Mouse (Mus musculus): Measurements from ENCODE around the gene Hmmr. TPM values are rescaled to one million over a fixed set of nuclear protein-coding genes. Genes with fewer than 3 reads are reported as not detected.

The Hmmr gene
- polyA plus RNA-seq, 1 experiment from 2014 or later = 21.8 TPM

- Histone ChIP-seq H3K4me1 (ENCODE audit: insufficient read depth) (peaks cover 7% of the 10 kb centered on the region), H3K27ac (ENCODE audit: low read depth) (no peak overlapping the region), H3K36me3 (replicated peaks; ENCODE audit: insufficient read depth, low read length) (peaks cover 13% of the 10 kb centered on the region), H3K4me3 (ENCODE audit: low read depth, low read length) (no peak overlapping the region), H3K27me3 (ENCODE audit: insufficient read depth, low read length) (no peaks in the 10 kb centered on the region), H3K4me2 (ENCODE audit: low read depth, low read length) (peak overlapping the region; percentile 86), H3K9ac (replicated peaks) (no peak overlapping the region), H3K9me3 (ENCODE audit: low read length) (no peaks in the 10 kb centered on the region)
- DNase-seq (no peak), ATAC-seq (no peak)
- TF ChIP-seq EP300 (IDR thresholded peaks at IDR 0.05; ENCODE audit: low read depth) = no peak
- TF ChIP-seq CTCF (IDR thresholded peaks at IDR 0.05; ENCODE audit: low read depth) = no peak
- 89% methylated on average over 8 of the region's 8 CpGs for WGBS (ENCODE audit: insufficient replicate concordance)
These were observed 22.7 kb upstream of the Hmmr start for GRCm38 (mm10) chr11:40755968-40756367.

DNA sequence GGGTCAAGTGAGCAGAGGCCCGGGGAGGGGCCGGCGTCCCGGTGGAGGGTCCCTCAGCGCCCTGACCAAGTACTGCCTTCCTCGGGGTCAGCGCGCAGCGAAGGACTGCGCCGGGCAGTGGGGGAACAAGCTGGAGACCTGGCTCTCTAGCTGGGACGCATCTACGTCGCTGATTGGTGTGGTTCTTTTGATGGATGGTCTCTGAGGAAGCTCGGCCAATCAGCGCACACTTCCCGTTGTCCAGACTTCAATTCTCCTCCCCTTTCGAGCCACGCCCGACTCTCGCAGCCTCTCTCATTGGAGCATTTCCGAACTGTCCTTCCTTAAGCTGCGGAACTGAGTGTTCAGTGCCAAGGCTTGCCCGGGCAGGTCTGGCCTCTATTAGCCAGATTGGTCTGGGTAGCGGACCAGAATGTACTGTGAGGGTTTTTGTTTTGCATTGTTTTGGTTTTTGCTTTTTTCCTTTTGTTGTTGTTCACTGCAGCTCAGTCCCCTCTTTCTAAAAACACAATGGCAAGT lies 21.9 kb upstream of the Hmmr start, which contains the start of gene Ccng1:
TSS of gene Ccng1 (minus strand) at position 203 of the 519 bp plus-strand sequence.
- DNase-seq (peak; percentile 93), ATAC-seq (peak; percentile 99)
- TF ChIP-seq EP300 (IDR thresholded peaks at IDR 0.05; ENCODE audit: low read depth) (no peak), CTCF (IDR thresholded peaks at IDR 0.05; ENCODE audit: low read depth) (no peak)
- Histone ChIP-seq H3K4me3 (ENCODE audit: low read depth, low read length) (peak within 1 kb of the TSS; percentile 97), H3K4me1 (ENCODE audit: insufficient read depth) (peaks cover 7% of the 10 kb centered on the region), H3K27me3 (ENCODE audit: insufficient read depth, low read length) (no peaks in the 10 kb centered on the region), H3K36me3 (replicated peaks; ENCODE audit: insufficient read depth, low read length) (peaks cover 16% of the 10 kb centered on the region), H3K9ac (replicated peaks) (peak within 1 kb of the TSS; percentile 95), H3K4me2 (ENCODE audit: low read depth, low read length) (peak within 1 kb of the TSS; percentile 86), H3K9me3 (ENCODE audit: low read length) (no peaks in the 10 kb centered on the region), H3K27ac (ENCODE audit: low read depth) (peak within 1 kb of the TSS; percentile 84)
- WGBS (ENCODE audit: insufficient replicate concordance) = under 1% methylated on average over 25 of the region's 25 CpGs

- no peak for DNase-seq
- 1% methylated on average over 19 of the region's 19 CpGs for WGBS (ENCODE audit: insufficient replicate concordance)
- no peaks in the 10 kb centered on the region for H3K9me3 ChIP-seq (ENCODE audit: low read length)
- H3K27ac ChIP-seq (ENCODE audit: low read depth) = peak overlapping the region; percentile 84
- peak overlapping the region; percentile 97 for H3K4me3 ChIP-seq (ENCODE audit: low read depth, low read length)
- H3K9ac ChIP-seq (replicated peaks) = peak overlapping the region; percentile 95
- H3K36me3 ChIP-seq (replicated peaks; ENCODE audit: insufficient read depth, low read length) = peaks cover 17% of the 10 kb centered on the region
- peak overlapping the region; percentile 86 for H3K4me2 ChIP-seq (ENCODE audit: low read depth, low read length)
- ATAC-seq = peak; percentile 66
- H3K27me3 ChIP-seq (ENCODE audit: insufficient read depth, low read length) = no peaks in the 10 kb centered on the region
- H3K4me1 ChIP-seq (ENCODE audit: insufficient read depth) = peaks cover 7% of the 10 kb centered on the region
- TF ChIP-seq CTCF (IDR thresholded peaks at IDR 0.05; ENCODE audit: low read depth) (no peak), EP300 (IDR thresholded peaks at IDR 0.05; ENCODE audit: low read depth) (no peak)
These were observed 21.5 kb upstream of the Hmmr start for GRCm38 (mm10) chr11:40754664-40755107.

GRCm38 (mm10) chr11:40753836-40754235 lies 20.6 kb upstream of the Hmmr start:
- 77% methylated on average over 6 of the region's 6 CpGs for WGBS (ENCODE audit: insufficient replicate concordance)
- no peaks in the 10 kb centered on the region for H3K27me3 ChIP-seq (ENCODE audit: insufficient read depth, low read length)
- peaks cover 20% of the 10 kb centered on the region for H3K36me3 ChIP-seq (replicated peaks; ENCODE audit: insufficient read depth, low read length)
- no peak overlapping the region for H3K27ac ChIP-seq (ENCODE audit: low read depth)
- peak overlapping the region; percentile 97; the same call in 1 of the 2 replicates for H3K4me3 ChIP-seq (ENCODE audit: low read depth, low read length)
- TF ChIP-seq CTCF (IDR thresholded peaks at IDR 0.05; ENCODE audit: low read depth) (no peak), EP300 (IDR thresholded peaks at IDR 0.05; ENCODE audit: low read depth) (no peak)
- no peaks in the 10 kb centered on the region for H3K9me3 ChIP-seq (ENCODE audit: low read length)
- peaks cover 7% of the 10 kb centered on the region for H3K4me1 ChIP-seq (ENCODE audit: insufficient read depth)
- peak overlapping the region; percentile 86 for H3K4me2 ChIP-seq (ENCODE audit: low read depth, low read length)
- ATAC-seq = no peak
- no peak for DNase-seq
- H3K9ac ChIP-seq (replicated peaks) = no peak overlapping the region

GRCm38 (mm10) chr11:40747716-40748115 lies 14.5 kb upstream of the Hmmr start:
- DNase-seq (no peak), ATAC-seq (no peak)
- TF ChIP-seq EP300 (IDR thresholded peaks at IDR 0.05; ENCODE audit: low read depth) (no peak), CTCF (IDR thresholded peaks at IDR 0.05; ENCODE audit: low read depth) (no peak)
- no peak overlapping the region for H3K27ac ChIP-seq (ENCODE audit: low read depth)
- H3K9me3 ChIP-seq (ENCODE audit: low read length) = no peaks in the 10 kb centered on the region
- H3K4me1 ChIP-seq (ENCODE audit: insufficient read depth) = no peaks in the 10 kb centered on the region
- no peak overlapping the region for H3K4me3 ChIP-seq (ENCODE audit: low read depth, low read length)
- no peaks in the 10 kb centered on the region for H3K27me3 ChIP-seq (ENCODE audit: insufficient read depth, low read length)
- H3K9ac ChIP-seq (replicated peaks) = no peak overlapping the region
- no peak overlapping the region for H3K4me2 ChIP-seq (ENCODE audit: low read depth, low read length)
- WGBS (ENCODE audit: insufficient replicate concordance) = 63% methylated on average over 2 of the region's 2 CpGs
- H3K36me3 ChIP-seq (replicated peaks; ENCODE audit: insufficient read depth, low read length) = peaks cover 18% of the 10 kb centered on the region

DNA sequence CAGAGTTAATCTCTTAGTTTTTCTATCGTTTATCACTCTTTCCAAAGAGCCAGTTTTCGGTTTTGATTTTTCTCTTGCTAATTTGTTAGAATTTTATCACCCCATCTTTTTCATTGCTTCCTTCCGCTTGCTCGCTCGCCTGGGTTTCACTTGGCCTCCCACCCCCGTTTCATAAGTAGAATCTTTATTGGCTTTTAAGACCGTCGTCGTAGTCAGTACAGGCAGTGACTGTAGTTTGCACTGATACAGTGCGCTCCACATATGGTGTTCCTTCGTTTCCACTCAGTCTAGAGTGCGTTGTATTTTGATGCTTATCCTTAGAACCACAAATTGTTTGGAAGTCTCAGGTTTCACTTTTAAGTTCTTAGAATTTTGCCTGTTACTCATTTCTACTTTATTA lies 13.1 kb upstream of the Hmmr start:
- ATAC-seq = no peak

More for the DNA sequence above, 13.1 kb upstream of the Hmmr start:
- Histone ChIP-seq H3K4me1 (ENCODE audit: insufficient read depth) (no peaks in the 10 kb centered on the region), H3K4me2 (ENCODE audit: low read depth, low read length) (no peak overlapping the region), H3K4me3 (ENCODE audit: low read depth, low read length) (no peak overlapping the region), H3K27me3 (ENCODE audit: insufficient read depth, low read length) (no peaks in the 10 kb centered on the region), H3K36me3 (replicated peaks; ENCODE audit: insufficient read depth, low read length) (peaks cover 13% of the 10 kb centered on the region), H3K9ac (replicated peaks) (no peak overlapping the region), H3K9me3 (ENCODE audit: low read length) (no peaks in the 10 kb centered on the region), H3K27ac (ENCODE audit: low read depth) (no peak overlapping the region)
- TF ChIP-seq CTCF (IDR thresholded peaks at IDR 0.05; ENCODE audit: low read depth) (no peak), EP300 (IDR thresholded peaks at IDR 0.05; ENCODE audit: low read depth) (no peak)
- no peak for DNase-seq
- WGBS (ENCODE audit: insufficient replicate concordance) = 87% methylated on average over 12 of the region's 12 CpGs

All from liver, postnatal 0 days (tissue).